Mouse (Mus musculus) left cerebral cortex, adult 2 months (tissue): ENCODE measurements around the gene Slamf1. TPM values are rescaled to one million over a fixed set of nuclear protein-coding genes. Genes with fewer than 3 reads are reported as not detected.
A peak's percentile ranks its signal among the peaks of the same experiment; 100 is the strongest.
"Not testable (repeated sequence)": the region's sequence is repeated elsewhere in the genome, so short reads cannot be mapped to it uniquely, and the experiment has no call there.

Experiments used
- DNase-seq, 2 experiments: peaks; one replicate each; pipeline ENCODE4 v3.0.0; 2021 to 2022; ENCODE audit warnings: low spot score in 2 of 2, mixed read lengths in 1 of 2; ENCODE audit errors: extremely low spot score in 1 of 2
- H3K27ac ChIP-seq: fragments of 200-600 bp; 2 replicates; pipeline ENCODE4 v1.8.1; 2022
- H3K4me3 ChIP-seq: fragments of 200-600 bp; 2 replicates; pipeline ENCODE4 v1.8.1; 2022
- CTCF ChIP-seq: fragments of 200-600 bp; IDR thresholded peaks from 2 replicates; pipeline ENCODE4 v1.8.1; 2022; ENCODE audit warnings: antibody characterized with exemption, mild to moderate bottlenecking, moderate library complexity
- intact Hi-C: fragments of 180-260 bp; cut with DNase I; formaldehyde crosslinking; loops from one replicate; pipeline ENCODE4 v1.15.1; 2025
- total RNA-seq, 2 experiments: library from RNA; stranded (reverse); gene quantifications; 2 replicates each; pipeline ENCODE4 v1.2.3; 2021

Slamf1 gene
- total RNA-seq, 2 experiments from 2014 or later, result 0.52 to 0.68 TPM

- no peak for DNase-seq
- no peak for TF ChIP-seq CTCF
- no peak overlapping the region for H3K4me3 ChIP-seq
- intact Hi-C loops, result no loop called here
- H3K27ac ChIP-seq, result no peak overlapping the region
Measured at GRCm38 (mm10) chr1:171777026-171777425, 10.1 kb downstream of the Slamf1 start.

DNA sequence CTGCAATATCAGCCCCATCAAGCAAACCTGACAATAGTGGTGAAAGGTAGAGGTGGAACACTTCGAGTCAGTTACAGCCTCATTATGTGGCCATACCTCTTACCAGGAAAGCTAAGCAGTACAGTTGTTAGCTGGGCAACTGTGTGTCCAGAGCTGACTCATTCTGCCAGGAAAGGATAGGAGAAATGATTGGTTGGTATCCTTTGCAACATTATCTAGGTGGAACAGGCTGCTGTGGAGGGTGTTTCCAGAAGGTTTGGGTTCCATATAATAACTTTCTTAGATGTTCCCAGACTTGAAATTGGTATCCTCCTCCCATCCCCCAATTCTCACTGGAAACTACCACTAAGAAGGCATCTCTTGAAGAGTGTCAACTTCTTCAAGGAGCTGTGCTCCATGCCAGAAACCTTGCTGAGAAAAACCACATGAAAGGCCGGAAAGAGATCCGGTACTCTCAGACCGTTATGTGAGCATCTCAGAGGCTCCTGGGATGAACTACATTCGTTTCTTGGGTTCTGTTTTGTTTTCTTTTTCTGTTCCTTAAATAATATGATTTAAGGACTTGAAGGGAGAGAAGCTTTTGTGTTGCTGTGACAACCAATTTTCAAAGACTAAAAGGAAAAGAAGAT, 15.5 kb downstream of the Slamf1 start:
- Histone ChIP-seq H3K27ac (no peak overlapping the region), H3K4me3 (no peak overlapping the region)
- intact Hi-C loops, result no loop called here
- TF ChIP-seq CTCF, result no peak
- DNase-seq, result no peak

GRCm38 (mm10) chr1:171785871-171786270, 18.9 kb downstream of the Slamf1 start:
- no peak overlapping the region for H3K27ac ChIP-seq
- no peak for DNase-seq
- no peak overlapping the region for H3K4me3 ChIP-seq
- intact Hi-C loops, result no loop called here
- no peak for TF ChIP-seq CTCF

GRCm38 (mm10) chr1:171787281-171788015, 20.5 kb downstream of the Slamf1 start:
- no peak; the same call in none of the 2 replicates for TF ChIP-seq CTCF
- Histone ChIP-seq H3K27ac (peak overlapping the region; percentile 78), H3K4me3 (no peak overlapping the region)
- DNase-seq, result no peak
- intact Hi-C loops, result loop anchor here (1.0 kb wide), 1 partner anchor 14 kb away; no protein-coding TSS in a partner anchor

DNA sequence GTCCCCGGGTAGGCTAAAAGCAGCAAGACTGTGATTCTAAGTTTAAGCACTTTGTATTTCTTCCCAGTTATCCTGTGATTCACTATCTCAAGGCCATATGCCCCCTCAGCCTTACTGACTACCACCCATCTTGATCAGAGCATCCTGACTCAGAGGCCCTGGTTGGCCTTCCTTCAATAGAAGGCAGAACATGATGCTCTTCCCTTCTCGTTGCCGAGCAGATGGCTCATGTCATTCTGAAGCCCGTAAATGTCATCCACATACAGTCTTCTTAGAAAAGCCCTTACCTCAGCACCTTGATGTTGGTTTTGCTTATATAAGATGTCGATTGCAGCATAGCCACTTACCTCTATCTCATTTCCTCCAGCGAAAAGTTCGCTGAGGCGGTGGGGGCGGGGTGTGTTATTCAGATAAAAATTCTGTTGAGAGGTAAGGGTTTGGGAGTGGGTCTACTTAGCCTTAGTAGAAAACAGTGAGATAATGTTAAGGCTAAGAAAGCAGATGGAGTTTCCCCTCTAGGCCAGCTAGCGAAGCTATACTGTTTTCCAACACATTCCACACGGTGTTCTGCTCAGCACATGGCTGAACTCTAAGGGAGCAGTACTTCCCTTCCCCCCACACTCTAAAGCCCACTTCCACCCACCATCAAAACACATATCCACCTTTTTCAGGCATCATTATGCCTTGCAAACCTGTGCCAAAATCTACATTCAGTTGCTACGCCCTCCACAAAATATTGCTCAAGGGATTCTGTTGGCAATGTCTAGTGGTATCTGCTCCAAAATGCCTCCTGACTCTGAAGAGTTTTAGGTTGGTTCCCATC, 21.7 kb downstream of the Slamf1 start:
- peak in 1 of 2 experiments; percentile 54 for DNase-seq
- Histone ChIP-seq H3K27ac (peak overlapping the region; percentile 78), H3K4me3 (no peak overlapping the region)
- TF ChIP-seq CTCF, result no peak
- intact Hi-C loops, result loop anchor here (1.0 kb wide), 2 partner anchors 12 to 15 kb away; no protein-coding TSS in a partner anchor

DNA sequence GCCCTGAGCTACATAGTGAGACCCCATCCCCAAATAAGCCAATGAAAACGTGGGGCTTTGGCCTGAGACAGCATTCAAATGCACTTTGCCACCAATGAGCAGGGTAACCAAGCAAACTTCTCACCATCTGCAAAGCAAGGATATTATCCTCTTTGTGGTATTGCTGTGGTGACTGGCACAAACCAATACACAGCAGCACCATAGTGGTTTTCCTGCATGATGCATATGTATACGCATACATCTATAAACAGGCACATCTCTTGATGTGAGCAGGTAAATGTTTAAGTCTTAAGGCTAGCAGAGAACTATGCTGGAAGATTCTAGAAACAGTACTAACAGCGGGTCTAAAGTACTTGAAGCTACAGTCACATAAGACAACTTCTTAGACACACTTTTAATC, 22.5 kb downstream of the Slamf1 start:
- DNase-seq, result no peak
- H3K4me3 ChIP-seq, result no peak overlapping the region
- intact Hi-C loops, result loop anchor here (1.0 kb wide), 1 partner anchor 13 kb away; no protein-coding TSS in a partner anchor
- TF ChIP-seq CTCF, result no peak
- peak overlapping the region; percentile 78 for H3K27ac ChIP-seq

- Histone ChIP-seq H3K27ac (peak overlapping the region; percentile 78), H3K4me3 (no peak overlapping the region)
- DNase-seq, result no peak
- TF ChIP-seq CTCF, result no peak
- intact Hi-C loops, result loop anchor here (5.0 kb wide), 1 partner anchor 74 kb away; no protein-coding TSS in a partner anchor
Measured at GRCm38 (mm10) chr1:171791491-171791890, 24.6 kb downstream of the Slamf1 start.

DNA sequence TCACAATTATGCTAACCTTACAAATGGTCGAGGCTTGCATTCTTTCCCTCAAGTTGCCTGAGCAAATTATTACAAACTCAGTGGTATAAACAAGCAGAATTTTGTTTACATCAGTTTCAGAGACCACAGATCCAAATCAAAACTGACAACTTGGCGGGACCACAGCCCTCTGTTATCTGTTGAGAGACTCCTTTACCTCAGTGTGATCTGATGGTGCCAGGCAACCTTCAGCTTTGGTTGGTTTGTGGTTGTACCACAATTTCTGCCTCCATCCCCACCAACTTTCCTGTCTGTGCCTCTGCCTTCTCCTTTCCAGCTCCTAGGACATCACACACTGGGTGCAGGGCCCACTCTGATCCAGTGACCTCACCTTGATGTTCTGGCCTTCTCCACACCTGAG, 29.3 kb downstream of the Slamf1 start:
- intact Hi-C loops, result no loop called here

DNA sequence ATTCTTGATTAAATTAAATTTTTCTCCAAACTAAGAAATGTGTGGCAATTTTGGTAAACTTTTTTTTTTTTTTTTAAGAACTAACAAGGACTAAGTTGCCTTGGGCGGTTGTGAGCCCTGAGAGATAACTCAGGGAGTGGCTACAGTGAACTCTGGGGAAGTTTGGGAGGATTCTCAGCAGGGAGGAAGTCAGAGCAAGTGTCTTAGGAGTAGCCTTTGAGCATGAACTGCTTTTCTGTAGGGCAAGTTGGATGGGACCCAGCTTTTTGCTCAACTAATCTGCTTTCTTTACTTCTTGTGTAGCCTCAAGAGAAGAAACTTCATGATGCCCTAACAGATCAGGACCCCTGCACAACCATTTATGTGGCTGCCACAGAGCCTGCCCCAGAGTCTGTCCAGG, 30.9 kb downstream of the Slamf1 start:
- Histone ChIP-seq H3K27ac (no peak overlapping the region), H3K4me3 (no peak overlapping the region)
- intact Hi-C loops, result no loop called here
- TF ChIP-seq CTCF, result no peak
- DNase-seq, result no peak

More for the DNA sequence above, 29.3 kb downstream of the Slamf1 start:
- DNase-seq, result no peak
- no peak overlapping the region for H3K27ac ChIP-seq
- TF ChIP-seq CTCF, result no peak
- H3K4me3 ChIP-seq, result no peak overlapping the region

- intact Hi-C loops, result no loop called here
- TF ChIP-seq CTCF, result no peak
- Histone ChIP-seq H3K4me3 (no peak overlapping the region), H3K27ac (no peak overlapping the region)
- DNase-seq, result no peak
Measured at GRCm38 (mm10) chr1:171799648-171800047, 32.7 kb downstream of the Slamf1 start.

DNA sequence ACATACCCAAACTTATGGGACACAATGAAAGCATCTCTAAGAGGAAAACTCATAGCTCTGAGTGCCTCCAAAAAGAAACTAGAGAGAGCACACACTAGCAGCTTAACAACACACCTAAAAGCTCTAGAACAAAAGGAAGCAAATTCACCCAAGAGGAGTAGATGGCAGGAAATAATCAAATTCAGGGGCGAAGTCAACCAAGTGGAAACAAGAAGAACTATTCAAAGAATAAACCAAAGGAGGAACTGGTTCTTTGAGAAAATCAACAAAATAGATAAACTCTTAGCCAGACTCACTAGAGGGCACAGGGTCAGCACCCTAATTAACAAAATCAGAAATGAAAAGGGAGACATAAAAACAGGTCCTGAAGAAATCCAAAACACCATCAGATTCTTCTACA, 44.1 kb downstream of the Slamf1 start:
- intact Hi-C loops, H3K27ac ChIP-seq, DNase-seq, H3K4me3 ChIP-seq: not testable (repeated sequence)
